ENCODE assay signal across 29 mouse cellular contexts in the genomic region with DNA sequence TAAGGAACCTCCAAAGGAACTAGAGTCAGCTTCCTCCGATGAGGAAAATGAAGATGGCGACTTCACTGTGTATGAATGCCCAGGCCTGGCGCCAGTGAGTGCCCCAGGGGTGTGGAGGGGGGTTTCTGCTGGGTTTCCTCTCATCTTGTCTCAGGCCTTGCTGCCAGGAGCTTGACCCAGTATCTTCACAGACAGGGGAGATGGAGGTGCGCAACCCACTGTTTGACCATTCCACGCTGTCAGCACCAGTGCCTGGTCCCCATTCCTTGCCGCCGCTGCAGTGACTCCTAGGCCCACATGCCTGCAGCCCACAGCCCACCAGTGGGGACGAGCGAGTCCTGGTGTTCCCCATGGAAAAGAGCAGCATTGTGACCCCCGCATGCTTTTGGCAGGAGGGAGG. TPM values are rescaled to one million over a fixed set of nuclear protein-coding genes. Genes with fewer than 3 reads are reported as not detected.
"Had no signal": no experiment of that assay in that cellular context is flagged by ENCODE, and none has a peak within 500 bp of the region (broad histone marks: within the 10 kb centered on the region; RNA-seq: fewer than 3 reads in every experiment).

No protein-coding gene starts in this region.

- H3K36me3 ChIP-seq: heart, embryonic 13.5 days; heart, embryonic 15.5 days; limb, embryonic 12.5 days; liver, embryonic 13.5 days; liver, embryonic 15.5 days had no signal

- H3K27me3 ChIP-seq: hindbrain, embryonic 13.5 days; hindbrain, embryonic 15.5 days had no signal

- H3K27ac ChIP-seq: heart, embryonic 13.5 days; heart, embryonic 15.5 days; hindbrain, embryonic 13.5 days; hindbrain, embryonic 15.5 days; hindbrain, postnatal 0 days; kidney, embryonic 15.5 days; kidney, postnatal 0 days; limb, embryonic 12.5 days; liver, embryonic 13.5 days; liver, embryonic 15.5 days had no signal

- H3K4me3 ChIP-seq: heart, embryonic 13.5 days; heart, embryonic 15.5 days; hindbrain, embryonic 13.5 days; hindbrain, embryonic 15.5 days; kidney, embryonic 15.5 days; limb, embryonic 12.5 days; liver, embryonic 13.5 days; liver, embryonic 15.5 days had no signal

- DNase-seq: gastrocnemius, postnatal 14 days; gastrocnemius, postnatal 36 days; heart, adult 18-20 months; heart, postnatal 14 days; heart, postnatal 36 days; kidney, adult 11 months; kidney, adult 2 months; kidney, adult 9 months; kidney, postnatal 14 days; kidney, postnatal 36 days; layer of hippocampus, adult 9-11 months; layer of hippocampus, postnatal 36 days; left cerebral cortex, postnatal 4 days; liver; liver, embryonic 13.5 days had no signal

- H3K4me1 ChIP-seq: heart, embryonic 13.5 days; heart, embryonic 15.5 days; kidney, embryonic 15.5 days; limb, embryonic 12.5 days; liver, embryonic 13.5 days; liver, embryonic 15.5 days had no signal

- H3K9me3 ChIP-seq: heart, embryonic 13.5 days; heart, embryonic 15.5 days; hindbrain, embryonic 13.5 days; hindbrain, embryonic 15.5 days; kidney, embryonic 15.5 days; limb, embryonic 12.5 days; liver, embryonic 13.5 days; liver, embryonic 15.5 days had no signal

RNA-seq across cellular contexts. Expression of gene Entpd2, which starts 13.2 kb away (rescaled TPM):
- polyA plus RNA-seq: hindbrain, embryonic 11.5 days had no signal

RNA-seq across cellular contexts. Expression of gene Fut7, which starts 14.2 kb away (rescaled TPM):
- polyA plus RNA-seq: heart, embryonic 11.5 days; heart, postnatal 0 days; intestine, embryonic 14.5 days; kidney, postnatal 0 days; limb, embryonic 12.5 days; liver, embryonic 11.5 days had no signal
